Mouse (Mus musculus): ENCODE results near the gene Epha10. TPM values are rescaled to one million over a fixed set of nuclear protein-coding genes. Genes with fewer than 3 reads are reported as not detected.

Epha10 gene
- polyA plus RNA-seq, 1 experiment: not detected

DNA sequence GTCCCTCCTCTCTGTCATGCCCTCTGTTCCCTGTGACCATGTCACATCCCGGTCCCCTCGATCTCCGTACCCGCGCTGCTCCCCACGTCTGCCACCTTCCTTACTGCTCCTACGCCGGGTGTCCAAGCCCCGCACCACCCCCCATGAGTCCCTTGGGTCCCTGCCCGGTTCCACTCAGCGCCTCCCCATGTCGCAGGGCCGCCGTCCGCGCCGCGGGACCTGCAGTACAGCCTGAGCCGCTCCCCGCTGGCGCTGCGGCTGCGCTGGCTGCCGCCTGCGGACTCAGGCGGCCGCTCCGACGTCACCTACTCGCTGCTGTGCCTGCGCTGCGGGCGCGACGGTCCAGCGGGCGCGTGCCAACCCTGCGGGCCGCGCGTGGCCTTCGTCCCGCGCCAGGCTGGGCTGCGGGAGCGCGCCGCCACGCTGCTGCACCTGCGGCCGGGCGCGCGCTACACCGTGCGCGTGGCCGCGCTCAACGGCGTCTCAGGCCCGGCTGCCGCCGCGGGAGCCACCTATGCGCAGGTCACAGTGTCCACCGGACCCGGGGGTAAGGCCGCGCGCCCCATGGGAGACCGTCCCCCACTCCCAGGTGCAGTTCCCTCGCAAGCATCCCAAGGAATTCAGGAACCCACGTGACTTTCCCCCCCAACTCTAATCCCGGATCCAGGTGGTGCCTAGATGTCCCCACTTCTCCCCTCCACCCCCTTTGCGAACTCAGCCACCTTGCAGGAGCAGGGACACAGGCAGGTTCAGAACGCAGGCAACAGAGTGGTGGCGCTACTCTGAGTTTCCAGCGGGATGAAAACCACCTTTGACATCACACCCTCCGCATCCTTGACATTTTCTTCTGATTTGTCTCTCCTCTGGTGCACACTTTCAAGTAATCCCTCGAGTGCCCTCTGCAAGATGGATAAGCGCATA, 14.1 kb downstream of the Epha10 start:
- DNase-seq: no peak
- no peaks in the 10 kb centered on the region for H3K4me1 ChIP-seq (ENCODE audit: control insufficient read depth, insufficient read depth, low read length)
- 2% methylated on average over 83 of the region's 83 CpGs for WGBS
- H3K4me3 ChIP-seq (ENCODE audit: insufficient read depth, low read depth, low read length): no peak overlapping the region; the same call in 1 of the 2 replicates
- TF ChIP-seq CTCF (conservative IDR thresholded peaks at IDR 0.05; ENCODE audit: insufficient read depth, insufficient read length, low read depth, low read length) (no peak), POLR2A (IDR thresholded peaks at IDR 0.05; ENCODE audit: low read depth, low read length) (no peak)
- H3K27ac ChIP-seq (ENCODE audit: insufficient read depth, low read depth, low read length): no peak overlapping the region
- no peaks in the 10 kb centered on the region for H3K36me3 ChIP-seq (ENCODE audit: control insufficient read depth, insufficient read depth, low read length)
- no peaks in the 10 kb centered on the region; the same call in 1 of the 2 replicates for H3K27me3 ChIP-seq (replicated peaks; ENCODE audit: control insufficient read depth, insufficient read depth, low read length)

DNA sequence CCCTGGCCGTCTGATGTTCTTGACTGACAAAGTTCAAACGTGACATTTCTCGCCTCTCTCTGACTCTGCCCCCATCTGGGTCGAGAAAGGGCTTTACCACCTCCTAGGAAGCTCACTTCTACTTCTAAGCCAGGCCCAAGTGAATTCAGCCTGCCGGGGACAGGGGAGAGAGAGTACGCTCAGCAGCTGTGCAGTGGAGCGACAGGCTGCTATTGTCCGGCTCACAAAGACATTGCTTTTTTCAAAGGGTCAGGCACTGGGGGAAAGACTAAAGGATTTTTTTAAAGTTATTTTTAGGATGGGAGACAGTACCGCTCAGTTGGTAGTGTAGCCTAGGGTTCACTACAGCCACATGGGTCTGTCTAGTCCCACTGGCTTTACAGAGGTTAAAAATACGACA, 17.7 kb downstream of the Epha10 start:
- H3K27me3 ChIP-seq (replicated peaks; ENCODE audit: control insufficient read depth, insufficient read depth, low read length): no peaks in the 10 kb centered on the region; the same call in 1 of the 2 replicates
- no peak overlapping the region for H3K4me3 ChIP-seq (ENCODE audit: insufficient read depth, low read depth, low read length)
- WGBS: 59% methylated on average over 10 of the region's 10 CpGs
- H3K27ac ChIP-seq (ENCODE audit: insufficient read depth, low read depth, low read length): no peak overlapping the region
- TF ChIP-seq POLR2A (IDR thresholded peaks at IDR 0.05; ENCODE audit: low read depth, low read length): no peak
- no peak for TF ChIP-seq CTCF (conservative IDR thresholded peaks at IDR 0.05; ENCODE audit: insufficient read depth, insufficient read length, low read depth, low read length)
- H3K4me1 ChIP-seq (ENCODE audit: control insufficient read depth, insufficient read depth, low read length): no peaks in the 10 kb centered on the region
- DNase-seq: no peak
- H3K36me3 ChIP-seq (ENCODE audit: control insufficient read depth, insufficient read depth, low read length): no peaks in the 10 kb centered on the region

DNA sequence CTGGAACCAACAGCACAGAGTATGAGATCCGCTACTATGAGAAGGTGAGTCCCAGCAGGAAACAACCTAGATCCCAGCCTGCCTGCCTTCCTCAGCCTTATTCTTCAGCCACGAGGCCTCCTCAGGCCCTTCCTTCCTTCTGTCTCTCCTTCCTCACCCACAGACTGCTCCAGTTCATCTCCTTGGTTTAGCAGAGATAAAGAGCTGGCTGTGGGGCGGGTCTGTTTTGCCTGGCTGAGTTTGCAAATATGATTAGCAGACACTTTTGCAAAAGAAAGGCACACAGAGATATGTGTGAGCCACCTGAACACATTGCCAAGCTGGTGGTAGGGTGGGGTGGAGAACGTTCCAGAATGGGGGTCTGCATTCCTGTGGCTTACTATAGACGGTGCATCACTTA, 19.2 kb downstream of the Epha10 start:
- H3K4me1 ChIP-seq (ENCODE audit: control insufficient read depth, insufficient read depth, low read length): no peaks in the 10 kb centered on the region
- TF ChIP-seq POLR2A (IDR thresholded peaks at IDR 0.05; ENCODE audit: low read depth, low read length): no peak
- no peak for TF ChIP-seq CTCF (conservative IDR thresholded peaks at IDR 0.05; ENCODE audit: insufficient read depth, insufficient read length, low read depth, low read length)
- H3K27me3 ChIP-seq (replicated peaks; ENCODE audit: control insufficient read depth, insufficient read depth, low read length): no peaks in the 10 kb centered on the region
- WGBS: 63% methylated on average over 5 of the region's 5 CpGs
- no peak overlapping the region for H3K4me3 ChIP-seq (ENCODE audit: insufficient read depth, low read depth, low read length)
- H3K27ac ChIP-seq (ENCODE audit: insufficient read depth, low read depth, low read length): no peak overlapping the region
- DNase-seq: no peak
- H3K36me3 ChIP-seq (ENCODE audit: control insufficient read depth, insufficient read depth, low read length): no peaks in the 10 kb centered on the region

DNA sequence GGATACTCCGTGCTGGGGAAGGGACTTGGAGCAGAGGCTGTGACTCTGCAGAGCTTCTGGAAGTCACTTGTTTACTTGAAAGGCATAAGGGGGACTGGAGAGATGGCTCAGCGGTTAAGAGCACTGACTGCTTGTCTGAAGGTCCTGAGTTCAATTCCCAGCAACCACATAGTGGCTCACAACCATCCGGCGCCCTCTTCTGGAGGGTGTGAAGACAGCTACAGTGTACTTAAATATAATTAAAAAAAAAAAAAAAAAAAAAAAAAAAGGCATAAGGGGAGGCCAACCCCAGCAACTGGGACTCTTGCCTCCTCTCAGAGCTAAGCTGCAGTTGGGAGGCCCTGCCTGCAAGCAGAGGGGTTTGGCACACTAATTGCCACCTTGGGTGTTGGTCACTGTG, 24.7 kb downstream of the Epha10 start:
- H3K36me3 ChIP-seq (ENCODE audit: control insufficient read depth, insufficient read depth, low read length): no peaks in the 10 kb centered on the region
- no peak overlapping the region for H3K4me3 ChIP-seq (ENCODE audit: insufficient read depth, low read depth, low read length)
- 65% methylated on average over 4 of the region's 4 CpGs for WGBS
- H3K27ac ChIP-seq (ENCODE audit: insufficient read depth, low read depth, low read length): no peak overlapping the region
- no peaks in the 10 kb centered on the region; the same call in 1 of the 2 replicates for H3K27me3 ChIP-seq (replicated peaks; ENCODE audit: control insufficient read depth, insufficient read depth, low read length)
- no peak for DNase-seq
- H3K4me1 ChIP-seq (ENCODE audit: control insufficient read depth, insufficient read depth, low read length): no peaks in the 10 kb centered on the region
- TF ChIP-seq POLR2A (IDR thresholded peaks at IDR 0.05; ENCODE audit: low read depth, low read length) (no peak), CTCF (conservative IDR thresholded peaks at IDR 0.05; ENCODE audit: insufficient read depth, insufficient read length, low read depth, low read length) (no peak)

DNA sequence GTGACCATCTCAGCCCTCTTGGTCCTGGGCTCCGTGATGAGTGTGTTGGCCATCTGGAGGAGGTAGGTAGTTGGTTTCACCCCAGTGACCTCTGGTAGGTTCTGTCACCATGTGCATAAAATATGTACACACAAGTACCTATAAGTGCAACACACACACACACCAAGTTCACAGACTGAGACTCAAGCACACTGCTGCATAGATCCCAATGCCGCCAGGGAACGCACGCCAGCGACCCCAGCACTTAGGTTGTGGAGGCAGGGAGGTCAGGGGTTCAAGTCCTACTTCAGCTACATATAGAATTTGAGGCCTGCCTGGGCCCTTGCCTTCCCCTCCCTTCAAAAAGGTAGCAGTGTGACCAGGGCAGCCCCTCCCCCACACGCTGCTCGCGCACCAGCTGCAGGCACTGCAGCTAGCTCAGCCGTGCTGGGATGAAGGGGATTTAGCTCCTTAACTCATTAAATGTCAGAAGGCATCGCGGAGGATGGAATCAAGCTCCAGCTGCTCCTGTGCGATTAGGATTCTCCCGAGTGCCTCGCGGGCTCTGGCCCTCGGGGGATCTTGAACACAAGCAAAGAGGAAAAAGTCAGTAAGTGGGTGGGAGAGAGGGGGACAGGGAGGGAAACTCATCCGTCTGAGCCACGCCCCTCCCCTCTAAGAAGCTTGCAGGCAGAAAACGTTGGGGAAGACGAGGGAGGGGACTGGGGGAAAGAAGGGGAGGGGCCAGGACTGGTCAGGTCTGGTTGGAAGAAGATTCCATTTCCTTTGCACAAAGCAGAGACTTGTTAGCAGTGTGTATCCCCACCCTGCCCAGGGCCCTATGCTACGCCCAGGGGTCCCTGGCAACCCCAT, 25.5 kb downstream of the Epha10 start:
- Histone ChIP-seq H3K4me1 (ENCODE audit: control insufficient read depth, insufficient read depth, low read length) (no peaks in the 10 kb centered on the region), H3K36me3 (ENCODE audit: control insufficient read depth, insufficient read depth, low read length) (no peaks in the 10 kb centered on the region), H3K27ac (ENCODE audit: insufficient read depth, low read depth, low read length) (no peak overlapping the region), H3K27me3 (replicated peaks; ENCODE audit: control insufficient read depth, insufficient read depth, low read length) (no peaks in the 10 kb centered on the region; the same call in 1 of the 2 replicates), H3K4me3 (ENCODE audit: insufficient read depth, low read depth, low read length) (no peak overlapping the region)
- TF ChIP-seq POLR2A (IDR thresholded peaks at IDR 0.05; ENCODE audit: low read depth, low read length): no peak
- no peak for TF ChIP-seq CTCF (conservative IDR thresholded peaks at IDR 0.05; ENCODE audit: insufficient read depth, insufficient read length, low read depth, low read length)
- WGBS: 11% methylated on average over 21 of the region's 21 CpGs
- no peak for DNase-seq

DNA sequence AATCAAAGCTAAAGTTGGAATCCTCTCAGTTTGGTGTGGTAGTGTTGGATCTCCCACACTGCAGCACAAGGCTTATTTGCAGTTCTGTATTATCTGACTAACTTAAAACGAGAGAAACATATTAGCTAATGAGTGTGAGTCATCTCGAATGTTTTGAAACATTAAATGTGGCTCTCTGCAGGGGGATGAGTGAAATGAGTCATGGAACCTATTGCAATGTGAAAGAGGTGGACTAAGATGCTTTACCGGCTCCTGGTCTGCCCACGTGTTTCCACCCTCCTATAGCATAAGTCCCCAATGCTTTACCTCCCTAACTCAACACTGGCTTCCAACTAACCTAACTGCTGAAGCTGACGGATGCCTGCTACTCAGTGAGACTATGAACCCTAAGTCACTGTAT, 47.4 kb downstream of the Epha10 start:
- no peak for DNase-seq
- H3K4me3 ChIP-seq (ENCODE audit: insufficient read depth, low read depth, low read length): no peak overlapping the region
- H3K27me3 ChIP-seq (replicated peaks; ENCODE audit: control insufficient read depth, insufficient read depth, low read length): no peaks in the 10 kb centered on the region
- H3K36me3 ChIP-seq (ENCODE audit: control insufficient read depth, insufficient read depth, low read length): no peaks in the 10 kb centered on the region
- H3K27ac ChIP-seq (ENCODE audit: insufficient read depth, low read depth, low read length): no peak overlapping the region
- TF ChIP-seq POLR2A (IDR thresholded peaks at IDR 0.05; ENCODE audit: low read depth, low read length) (no peak), CTCF (conservative IDR thresholded peaks at IDR 0.05; ENCODE audit: insufficient read depth, insufficient read length, low read depth, low read length) (no peak)
- 90% methylated on average over 5 of the region's 5 CpGs for WGBS
- H3K4me1 ChIP-seq (ENCODE audit: control insufficient read depth, insufficient read depth, low read length): no peaks in the 10 kb centered on the region

Measured in kidney, adult 2 months (tissue).